Mouse (Mus musculus) CD4-positive helper T cell, adult 2 months (primary cell): ENCODE measurements around the gene R3hdml.

Experiments
- DNase-seq: peaks from one replicate; pipeline ENCODE4 v3.0.0-alpha.2; 2012; ENCODE audit warnings: low read depth, missing footprints, low spot score

R3hdml gene

DNA sequence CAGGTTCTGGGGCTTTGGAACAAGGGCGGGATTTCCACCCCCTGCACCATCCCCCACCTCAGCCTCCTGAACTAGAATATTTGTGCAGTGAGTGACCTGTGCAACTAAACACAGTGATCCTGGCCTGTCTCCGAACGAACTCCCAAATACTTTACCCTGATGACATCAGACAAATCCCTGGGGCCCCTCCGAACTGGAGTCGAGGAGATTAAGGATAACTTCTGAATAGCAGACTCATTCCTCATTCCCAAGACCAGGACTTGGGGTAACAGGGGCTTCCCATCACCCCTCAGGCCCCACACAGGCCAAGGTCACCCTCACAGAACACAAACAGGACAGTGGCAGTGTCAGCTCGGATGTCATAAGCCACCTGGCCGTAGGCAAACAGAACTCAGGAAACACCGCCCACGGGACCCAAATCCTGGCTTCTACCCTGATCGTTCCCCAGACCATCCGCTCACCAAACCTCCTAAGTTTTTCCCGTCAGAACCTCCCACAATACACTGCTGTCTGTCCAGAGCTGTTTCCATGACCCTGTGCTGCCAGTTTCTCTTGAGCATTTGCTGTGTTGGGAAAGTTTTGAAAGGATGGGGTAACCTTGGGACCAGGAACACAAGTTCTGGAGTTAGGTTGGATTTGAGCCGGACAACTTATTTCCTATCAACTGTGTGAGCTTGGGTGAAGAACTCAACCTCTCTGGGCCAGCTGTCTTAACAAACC is 47.4 kb downstream of the R3hdml start:
- no peak for DNase-seq

DNA sequence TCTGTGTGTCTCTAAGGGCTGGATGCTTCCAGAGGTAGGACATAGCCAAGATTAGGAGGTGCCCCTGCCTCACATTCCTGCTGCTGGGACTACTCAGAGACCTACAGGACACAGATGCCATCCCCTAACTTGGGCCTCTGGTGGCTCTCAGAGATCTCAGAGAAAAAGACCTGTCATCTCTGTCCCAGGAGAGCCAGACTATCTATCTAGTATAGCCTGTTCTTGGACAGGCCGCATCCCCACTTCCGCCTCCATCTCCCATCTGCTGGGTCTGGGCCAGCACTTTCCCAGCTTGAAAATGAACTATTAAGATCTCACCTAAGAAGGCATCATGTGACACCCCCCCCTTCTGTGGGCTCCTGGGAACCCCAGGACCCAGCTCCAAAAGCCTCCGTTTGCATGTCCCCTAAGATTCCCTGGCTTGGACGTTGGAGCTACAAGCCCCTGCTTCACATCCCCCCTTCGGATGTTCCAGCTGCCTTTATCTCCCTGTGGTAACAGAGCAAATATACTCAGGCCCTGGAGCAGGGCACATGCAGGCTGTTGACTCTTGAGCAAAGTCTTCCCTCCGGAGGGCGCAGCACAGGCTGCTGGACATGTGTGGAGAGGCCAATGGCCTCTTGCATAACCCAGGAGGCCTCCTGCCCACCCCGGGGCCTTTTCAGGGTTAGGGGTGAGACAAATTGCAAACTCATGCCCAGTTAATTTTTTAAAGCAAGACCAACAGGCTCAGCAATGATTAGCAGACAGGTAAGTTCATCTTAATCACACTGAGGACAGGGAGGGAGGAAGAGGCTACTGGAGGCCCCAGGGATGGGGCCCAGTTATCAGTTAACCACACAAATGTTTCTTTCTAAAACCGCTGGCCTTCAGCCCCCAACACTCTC is 48.4 kb downstream of the R3hdml start:
- DNase-seq = no peak

- DNase-seq = no peak
Measured at GRCm38 (mm10) chr2:163541568-163542182, 49.6 kb downstream of the R3hdml start.

GRCm38 (mm10) chr2:163542674-163543073 is 50.6 kb downstream of the R3hdml start:
- no peak for DNase-seq

DNA sequence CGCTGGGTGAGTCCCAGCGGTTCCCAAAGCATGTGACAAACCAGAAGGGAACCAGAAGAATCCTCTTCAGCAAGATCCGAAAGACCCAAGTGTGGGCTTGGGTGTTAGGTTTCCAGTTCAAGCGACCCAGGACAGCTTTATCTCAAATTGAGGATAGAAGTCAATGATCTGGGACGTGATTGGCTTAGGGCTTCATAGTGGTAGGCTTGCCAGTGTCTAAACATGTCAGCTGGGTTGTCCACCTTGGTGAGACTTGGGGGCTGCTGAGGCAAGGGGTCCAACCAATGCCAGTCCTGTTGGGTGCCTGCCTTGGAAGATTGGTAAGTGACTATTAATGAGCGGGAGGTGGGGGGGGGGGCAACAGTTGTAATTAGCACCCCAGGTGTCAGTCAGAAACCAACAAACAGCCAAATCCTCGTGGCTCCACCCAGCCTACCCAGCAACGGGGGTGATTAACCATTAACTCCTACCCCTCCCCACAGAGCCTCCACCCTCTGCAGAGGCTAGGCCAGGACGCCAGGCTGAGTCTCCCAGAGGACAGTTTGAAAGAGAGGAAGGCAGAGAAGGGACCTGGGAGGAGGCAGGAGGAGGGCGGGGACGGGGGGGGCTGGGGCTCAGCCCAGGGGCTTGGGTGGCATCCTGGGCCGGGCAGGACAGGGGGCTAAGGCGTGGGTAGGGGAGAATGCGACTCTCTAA is 54.7 kb downstream of the R3hdml start:
- no peak for DNase-seq

GRCm38 (mm10) chr2:163548822-163549221 is 56.7 kb downstream of the R3hdml start:
- no peak for DNase-seq

GRCm38 (mm10) chr2:163549786-163550185 is 57.7 kb downstream of the R3hdml start:
- no peak for DNase-seq
